Mouse (Mus musculus) limb, embryonic 14.5 days (tissue): Measurements from ENCODE around the gene Fbxo10. TPM values are rescaled to one million over a fixed set of nuclear protein-coding genes. Genes with fewer than 3 reads are reported as not detected.

Experiments used
- ATAC-seq: fragments of 200-750 bp; cut with Nextera tagmentation; 2 replicates; pipeline ENCODE4 v1.8.0; 2017; ENCODE audit warnings: low read depth, moderate number of reproducible peaks, moderate TSS enrichment; ENCODE audit not compliant: low FRiP score
- DNase-seq: peaks from one replicate; pipeline ENCODE4 v3.0.0-alpha.2; 2015; ENCODE audit warnings: low spot score
- H3K27ac ChIP-seq: fragments of 300-500 bp; sonication (generic); replicated peaks from 2 replicates; pipeline ENCODE4 v1.5.1; 2014; ENCODE audit warnings: low read depth, mild to moderate bottlenecking, low read length, moderate library complexity, mixed read lengths
- H3K27me3 ChIP-seq: fragments of 300-500 bp; sonication (generic); 2 replicates; pipeline ENCODE4 v1.6.1; 2014; ENCODE audit warnings: low read length, mixed read lengths; ENCODE audit not compliant: control insufficient read depth, insufficient read depth
- H3K36me3 ChIP-seq: fragments of 300-500 bp; sonication (generic); 2 replicates; pipeline ENCODE4 v1.6.1; 2014; ENCODE audit warnings: mild to moderate bottlenecking, low read length, moderate library complexity, mixed read lengths; ENCODE audit not compliant: control insufficient read depth, insufficient read depth
- H3K4me1 ChIP-seq: fragments of 300-500 bp; sonication (generic); 2 replicates; pipeline ENCODE4 v1.6.1; 2014; ENCODE audit warnings: antibody characterized with exemption, low read length, mixed read lengths; ENCODE audit not compliant: control insufficient read depth, insufficient read depth
- H3K4me2 ChIP-seq: fragments of 300-500 bp; sonication (generic); replicated peaks from 2 replicates; pipeline ENCODE4 v1.6.1; 2014; ENCODE audit warnings: low read depth, mild to moderate bottlenecking, low read length, moderate library complexity; ENCODE audit not compliant: severe bottlenecking
- H3K4me3 ChIP-seq: fragments of 300-500 bp; sonication (generic); replicated peaks from 2 replicates; pipeline ENCODE4 v1.5.1; 2014; ENCODE audit warnings: low read length
- H3K9ac ChIP-seq: fragments of 300-500 bp; sonication (generic); 2 replicates; pipeline ENCODE4 v1.6.1; 2014; ENCODE audit warnings: mild to moderate bottlenecking, low read depth, low read length, moderate library complexity; ENCODE audit not compliant: severe bottlenecking
- H3K9me3 ChIP-seq: fragments of 300-500 bp; sonication (generic); 2 replicates; pipeline ENCODE4 v1.6.1; 2016; ENCODE audit warnings: low read length; ENCODE audit not compliant: control insufficient read depth
- POLR2A ChIP-seq: fragments of 200-500 bp; IDR thresholded peaks from 2 replicates; pipeline ENCODE4 v1.8.0; 2012; ENCODE audit warnings: inconsistent platforms, mild to moderate bottlenecking, moderate library complexity, borderline replicate concordance; ENCODE audit not compliant: insufficient read depth, insufficient read length; ENCODE audit errors: extremely low read depth
- WGBS: fragments of 180-500 bp; shearing (Covaris S2); extraction: QIAGEN DNeasy Blood & Tissue Kit; methylation state at CpG from one replicate; pipeline ENCODE4 v1.1.7; 2014; 5-methylcytosine and 5-hydroxymethylcytosine counted together
- polyA plus RNA-seq, 2 experiments: library from polyadenylated mRNA; depleted of rRNA in 1 of 2; stranded (reverse) in 1 of 2; unstranded in 1 of 2; fragments of >200 nt; fragmentation: Nextera tagmentation in 1 of 2; extraction: Ambion mirVana in 1 of 2; gene quantifications; 2 replicates each; pipeline versions ENCODE4 v1.2.1 to v1.2.3; 2012 to 2014

Gene Fbxo10
- polyA plus RNA-seq, 2 experiments: 15.0 to 28.9 TPM

GRCm38 (mm10) chr4:45037455-45038410, 46.7 kb downstream of the Fbxo10 start:
- WGBS: 88% methylated on average over 13 of the region's 13 CpGs

GRCm38 (mm10) chr4:45036571-45036970, 47.8 kb downstream of the Fbxo10 start:
- ATAC-seq: no peak
- Histone ChIP-seq H3K27ac (no peak overlapping the region), H3K9me3 (no peaks in the 10 kb centered on the region), H3K4me3 (no peak overlapping the region), H3K4me2 (no peak overlapping the region), H3K27me3 (no peaks in the 10 kb centered on the region), H3K9ac (no peak overlapping the region), H3K36me3 (peaks cover 69% of the 10 kb centered on the region), H3K4me1 (no peaks in the 10 kb centered on the region)
- DNase-seq: no peak
- 88% methylated on average over 5 of the region's 5 CpGs for WGBS
- no peak for TF ChIP-seq POLR2A

More at GRCm38 (mm10) chr4:45037455-45038410, 46.7 kb downstream of the Fbxo10 start:
- no peaks in the 10 kb centered on the region for H3K4me1 ChIP-seq
- ATAC-seq: 0 out of 2 replicates have a peak, but pooled peaks have one; percentile 15
- no peak overlapping the region for H3K4me2 ChIP-seq
- no peak for TF ChIP-seq POLR2A
- H3K36me3 ChIP-seq: peaks cover 64% of the 10 kb centered on the region
- DNase-seq: no peak
- no peak overlapping the region for H3K27ac ChIP-seq
- H3K4me3 ChIP-seq: no peak overlapping the region
- no peaks in the 10 kb centered on the region for H3K9me3 ChIP-seq
- H3K27me3 ChIP-seq: no peaks in the 10 kb centered on the region
- no peak overlapping the region for H3K9ac ChIP-seq

- TF ChIP-seq POLR2A: no peak
- ATAC-seq: no peak
- Histone ChIP-seq H3K4me3 (no peak overlapping the region), H3K9me3 (no peaks in the 10 kb centered on the region), H3K9ac (no peak overlapping the region), H3K4me1 (no peaks in the 10 kb centered on the region), H3K27ac (no peak overlapping the region), H3K27me3 (no peaks in the 10 kb centered on the region), H3K36me3 (peaks cover 69% of the 10 kb centered on the region), H3K4me2 (no peak overlapping the region)
- DNase-seq: no peak
- WGBS: 91% methylated on average over 10 of the region's 10 CpGs
Measured at GRCm38 (mm10) chr4:45036048-45036447, 48.4 kb downstream of the Fbxo10 start.

GRCm38 (mm10) chr4:45034693-45035628, 49.4 kb downstream of the Fbxo10 start:
- DNase-seq (no peak), ATAC-seq (no peak)
- Histone ChIP-seq H3K9me3 (no peaks in the 10 kb centered on the region), H3K4me1 (no peaks in the 10 kb centered on the region), H3K4me2 (no peak overlapping the region), H3K9ac (no peak overlapping the region), H3K36me3 (peaks cover 71% of the 10 kb centered on the region), H3K27ac (no peak overlapping the region), H3K27me3 (no peaks in the 10 kb centered on the region), H3K4me3 (no peak overlapping the region)
- WGBS: 70% methylated on average over 16 of the region's 16 CpGs
- no peak for TF ChIP-seq POLR2A

- H3K4me2 ChIP-seq: no peak overlapping the region
- TF ChIP-seq POLR2A: no peak
- H3K36me3 ChIP-seq: peaks cover 85% of the 10 kb centered on the region
- H3K9ac ChIP-seq: no peak overlapping the region
- no peak overlapping the region for H3K27ac ChIP-seq
- no peaks in the 10 kb centered on the region for H3K4me1 ChIP-seq
- no peak overlapping the region for H3K4me3 ChIP-seq
- ATAC-seq (no peak), DNase-seq (no peak)
- H3K27me3 ChIP-seq: no peaks in the 10 kb centered on the region
- no peaks in the 10 kb centered on the region for H3K9me3 ChIP-seq
- 90% methylated on average over 9 of the region's 9 CpGs for WGBS
Measured at GRCm38 (mm10) chr4:45032586-45032985, 51.8 kb downstream of the Fbxo10 start.
